26 mouse cellular contexts compared by ENCODE assay signal in the genomic region with DNA sequence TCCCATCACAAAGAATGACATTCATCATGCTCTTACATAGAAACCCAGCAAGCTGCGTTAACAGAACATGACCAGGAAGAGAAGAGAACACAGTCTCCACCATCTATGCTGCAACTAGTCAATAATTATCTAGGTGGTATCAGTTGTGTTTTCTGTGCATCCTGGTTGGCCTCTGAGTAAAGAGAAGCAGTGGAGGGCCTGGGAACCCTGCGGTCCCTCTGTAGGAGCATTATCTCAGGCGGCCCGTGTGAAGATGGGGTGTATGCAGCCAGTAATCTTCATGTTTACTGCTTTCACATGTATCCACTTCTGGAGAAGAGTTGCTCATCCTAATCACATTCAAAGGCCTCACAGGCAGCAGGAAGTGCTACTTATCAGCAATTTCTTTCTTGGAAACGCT.
DNase-seq lines count a peak whose midpoint lies in the region; ATAC-seq lines count a peak whose summit lies in the region.
"Had no signal": no experiment of that assay in that cellular context is flagged by ENCODE, and none has a peak within 500 bp of the region (broad histone marks: within the 10 kb centered on the region; RNA-seq: fewer than 3 reads in every experiment).

No protein-coding gene starts in this region.

- no peak overlapping the region for H3K4me2 ChIP-seq in heart, embryonic 11.5 days
- no peak overlapping the region for H3K4me2 ChIP-seq in kidney, embryonic 16.5 days (replicated peaks; ENCODE audit: low read depth, low read length)
- H3K4me2 ChIP-seq: embryonic facial prominence, embryonic 12.5 days; embryonic facial prominence, embryonic 15.5 days; hindbrain, embryonic 14.5 days had no signal

- H3K27ac ChIP-seq in heart, embryonic 11.5 days (ENCODE audit: low read depth, low read length), result no peak overlapping the region
- peak overlapping the region; percentile 51; the same call in 1 of the 2 replicates for H3K27ac ChIP-seq in kidney, embryonic 16.5 days (ENCODE audit: low read length)
- H3K27ac ChIP-seq in limb, embryonic 10.5 days, result peak overlapping the region; percentile 73
- H3K27ac ChIP-seq: embryonic facial prominence, embryonic 12.5 days; embryonic facial prominence, embryonic 15.5 days; gastrocnemius, adult 2 months; hindbrain, embryonic 10.5 days; hindbrain, embryonic 14.5 days; hindbrain, postnatal 0 days had no signal

- no peaks in the 10 kb centered on the region for H3K9me3 ChIP-seq in heart, embryonic 11.5 days (replicated peaks; ENCODE audit: control insufficient read depth, low read length)
- H3K9me3 ChIP-seq in kidney, embryonic 16.5 days (ENCODE audit: low read length), result no peaks in the 10 kb centered on the region
- no peaks in the 10 kb centered on the region for H3K9me3 ChIP-seq in limb, embryonic 10.5 days (replicated peaks)
- H3K9me3 ChIP-seq: embryonic facial prominence, embryonic 12.5 days; embryonic facial prominence, embryonic 15.5 days; hindbrain, embryonic 10.5 days had no signal

- H3K4me3 ChIP-seq in heart, embryonic 11.5 days (ENCODE audit: low read depth, low read length), result no peak overlapping the region
- H3K4me3 ChIP-seq in kidney, embryonic 16.5 days (ENCODE audit: low read length), result no peak overlapping the region
- H3K4me3 ChIP-seq in limb, embryonic 10.5 days, result no peak overlapping the region
- H3K4me3 ChIP-seq: embryonic facial prominence, embryonic 12.5 days; embryonic facial prominence, embryonic 15.5 days; gastrocnemius, adult 2 months; hindbrain, embryonic 10.5 days had no signal

- H3K27me3 ChIP-seq in heart, embryonic 11.5 days (ENCODE audit: control insufficient read depth, insufficient read depth, low read length), result no peaks in the 10 kb centered on the region
- H3K27me3 ChIP-seq in kidney, embryonic 16.5 days (ENCODE audit: insufficient read depth, low read length), result no peaks in the 10 kb centered on the region
- H3K27me3 ChIP-seq in limb, embryonic 10.5 days (ENCODE audit: low read depth, poor library complexity, severe bottlenecking), result no peaks in the 10 kb centered on the region
- H3K27me3 ChIP-seq: embryonic facial prominence, embryonic 12.5 days; embryonic facial prominence, embryonic 15.5 days had no signal

- ATAC-seq in heart, embryonic 11.5 days (replicated peaks; ENCODE audit: insufficient number of reproducible peaks, low FRiP score, low TSS enrichment), result no peak
- ATAC-seq in kidney, embryonic 16.5 days (ENCODE audit: low FRiP score, low TSS enrichment), result no peak
- no peak for ATAC-seq in inflammation-experienced regulatory T-cells, adult 6 months
- ATAC-seq: activated CD4-positive, CD25-positive, alpha-beta regulatory T cell, adult 4 months; forebrain, embryonic 14.5 days; forebrain, postnatal 0 days; hindbrain, postnatal 0 days had no signal

- H3K4me1 ChIP-seq in heart, embryonic 11.5 days (ENCODE audit: control insufficient read depth, insufficient read depth, low read length), result 0 out of 2 replicates have a peak, but pooled peaks cover 2% of the 10 kb centered on the region
- H3K4me1 ChIP-seq in kidney, embryonic 16.5 days (ENCODE audit: insufficient read depth, low read length), result peaks cover 23% of the 10 kb centered on the region
- H3K4me1 ChIP-seq in limb, embryonic 10.5 days, result peaks cover 61% of the 10 kb centered on the region

- DNase-seq in heart, adult 11 months, result peak; percentile 50
- DNase-seq in kidney, postnatal 14 days, result no peak
- no peak for DNase-seq in limb, embryonic 10.5 days (ENCODE audit: low spot score)
- no peak for DNase-seq in embryo, embryonic 9.5 days (ENCODE audit: extremely low spot score)
- DNase-seq in spleen, adult 18-20 months, result no peak
- DNase-seq: adrenal gland, adult 8-10 months; adrenal gland, postnatal 25 days; cerebellum, adult 11-12 months; cerebellum, adult 8-10 months; cerebellum, postnatal 10 days; cerebellum, postnatal 36 days; forebrain, postnatal 0 days; gastrocnemius, adult 2 months; gastrocnemius, postnatal 14 days; heart, adult 18-20 months; heart, postnatal 36 days had no signal

- no peaks in the 10 kb centered on the region for H3K36me3 ChIP-seq in heart, embryonic 11.5 days (ENCODE audit: control insufficient read depth, insufficient read depth, low read length)
- H3K36me3 ChIP-seq in kidney, embryonic 16.5 days (ENCODE audit: insufficient read depth, low read length), result no peaks in the 10 kb centered on the region
- H3K36me3 ChIP-seq in limb, embryonic 10.5 days, result no peaks in the 10 kb centered on the region; the same call in 1 of the 2 replicates
- H3K36me3 ChIP-seq: embryonic facial prominence, embryonic 12.5 days; embryonic facial prominence, embryonic 15.5 days; hindbrain, embryonic 10.5 days had no signal

- no peak overlapping the region for H3K9ac ChIP-seq in heart, embryonic 11.5 days (ENCODE audit: low read depth, low read length)
- no peak overlapping the region for H3K9ac ChIP-seq in kidney, embryonic 16.5 days (replicated peaks; ENCODE audit: low read length)
- H3K9ac ChIP-seq: embryonic facial prominence, embryonic 12.5 days; embryonic facial prominence, embryonic 15.5 days; forebrain, postnatal 0 days; hindbrain, embryonic 14.5 days had no signal

- 61% methylated on average over 5 of the region's 5 CpGs for WGBS in heart, embryonic 11.5 days (ENCODE audit: insufficient replicate concordance)
- WGBS in kidney, embryonic 16.5 days, result 74% methylated on average over 5 of the region's 5 CpGs
- 74% methylated on average over 5 of the region's 5 CpGs for WGBS in limb, embryonic 10.5 days
